Mouse (Mus musculus) large intestine, adult 2 months (tissue): ENCODE measurements around the gene Lipf. TPM values are rescaled to one million over a fixed set of nuclear protein-coding genes. Genes with fewer than 3 reads are reported as not detected.

Source experiments
- DNase-seq: peaks from one replicate; pipeline ENCODE4 v3.0.0-alpha.2; 2012; ENCODE audit warnings: low read depth, low spot score
- WGBS: fragments of 180-500 bp; shearing (Covaris S2); methylation state at CpG from one replicate; pipeline ENCODE4 v1.1.7; 2018; 5-methylcytosine and 5-hydroxymethylcytosine counted together
- polyA plus RNA-seq: library from polyadenylated mRNA; depleted of rRNA; stranded (reverse); fragments of >200 nt; gene quantifications from 2 replicates; pipeline ENCODE4 v1.2.3, GENCODE M21; 2012; rRNA removed

Gene Lipf
- not detected in 2 replicates for polyA plus RNA-seq

DNA sequence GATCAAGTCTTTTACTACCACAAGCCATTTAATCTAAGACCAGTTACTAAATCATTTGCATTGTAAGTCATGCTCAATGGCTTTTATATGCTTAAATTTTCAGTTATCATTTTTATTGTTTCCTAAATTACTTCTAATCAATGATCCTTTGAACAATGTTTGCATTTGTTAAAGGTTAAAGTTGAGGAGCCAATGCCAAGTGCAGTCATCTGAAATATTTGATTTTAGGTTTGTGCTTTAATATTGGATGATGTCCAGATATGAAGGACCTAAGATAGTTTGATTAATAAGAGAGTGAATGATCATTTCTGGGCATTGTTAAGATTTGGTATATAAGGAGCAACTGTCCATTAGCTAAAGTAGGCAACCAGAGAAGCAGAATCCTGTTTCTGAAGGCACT, at the start of gene Lipf:
Gene Lipf (plus strand): TSS at position 301 of the 400 bp plus-strand sequence.
- DNase-seq: no peak

DNA sequence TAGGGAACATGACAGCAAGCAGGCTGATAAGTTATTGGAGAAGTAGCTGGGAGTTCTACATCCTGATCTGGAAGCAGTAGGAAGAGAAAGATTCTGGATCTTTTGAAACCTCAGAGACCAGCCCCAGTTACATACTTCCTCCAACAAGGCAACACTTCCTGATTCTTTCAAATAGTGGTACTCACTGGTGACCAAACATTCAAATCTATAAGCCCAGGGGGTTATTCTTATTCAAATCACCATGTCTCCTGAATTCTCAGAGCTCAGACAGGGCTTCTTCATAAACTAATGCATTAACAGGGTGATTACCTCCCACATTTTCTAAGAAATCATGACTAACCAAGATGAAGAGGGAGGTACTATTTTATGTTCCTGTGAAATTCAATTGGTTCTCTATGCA, 36.9 kb upstream of the Lipf start:
- DNase-seq: no peak

GRCm38 (mm10) chr19:33979007-33979406, 18.0 kb downstream of the Lipf start:
- WGBS: 38% methylated on average over 3 of the region's 3 CpGs
- DNase-seq: no peak

GRCm38 (mm10) chr19:33983043-33983442, 22.1 kb downstream of the Lipf start:
- WGBS: 39% methylated on average over 3 of the region's 3 CpGs
- no peak for DNase-seq

- no peak for DNase-seq
- WGBS: 72% methylated on average over 6 of the region's 6 CpGs
These were observed 47.0 kb downstream of the Lipf start, which contains the start of gene Lipk for GRCm38 (mm10) chr19:34008002-34008401. Gene Lipk (plus strand): TSS chr19:34008290.

GRCm38 (mm10) chr19:34021440-34022172, 60.6 kb downstream of the Lipf start:
- 35% methylated on average over 11 of the region's 11 CpGs for WGBS
- peak; percentile 57 for DNase-seq

- WGBS: 36% methylated on average over 3 of the region's 3 CpGs
- peak; percentile 3 for DNase-seq
These were observed 61.8 kb downstream of the Lipf start for GRCm38 (mm10) chr19:34022759-34023158.

Other genes with a start within 250 kb of the Lipf start
- gene Lipo2, start 209.8 kb upstream of the Lipf start, polyA plus RNA-seq: not detected in 2 replicates
- 2.1 and 2.7 TPM in 2 replicates for gene Lipo3, start 199.2 kb upstream of the Lipf start, polyA plus RNA-seq
- not detected in 2 replicates for gene Lipo1, start 173.7 kb upstream of the Lipf start, polyA plus RNA-seq
- 0.07 and 0.15 TPM in 2 replicates for gene Lipk, start 47.1 kb downstream of the Lipf start, polyA plus RNA-seq
- gene Lipn, start 106.2 kb downstream of the Lipf start, polyA plus RNA-seq: not detected in 2 replicates
- gene Lipm, start 139.7 kb downstream of the Lipf start, polyA plus RNA-seq: not detected in 2 replicates
- gene Ankrd22, start 204.9 kb downstream of the Lipf start, polyA plus RNA-seq: 1.2 and 2.0 TPM in 2 replicates
- 14.0 and 17.4 TPM in 2 replicates for gene Stambpl1, start 231.0 kb downstream of the Lipf start, polyA plus RNA-seq